Mouse (Mus musculus): ENCODE measurements around the gene Atg9b. TPM values are rescaled to one million over a fixed set of nuclear protein-coding genes. Genes with fewer than 3 reads are reported as not detected.

The Atg9b gene
- polyA plus RNA-seq, 1 experiment from 2014 or later, result 0.48 TPM

Other genes starting within 250 kb of the Atg9b start
- 13.8 and 15.1 TPM in 2 replicates for gene Nupl2, start 227.2 kb downstream of the Atg9b start, polyA plus RNA-seq (2014; fragmentation: Nextera tagmentation; extraction: Ambion mirVana)
- gene Kcnh2, start 40.5 kb downstream of the Atg9b start, polyA plus RNA-seq (2014; fragmentation: Nextera tagmentation; extraction: Ambion mirVana), result 4.7 and 5.2 TPM in 2 replicates
- gene Nos3, start 27.3 kb downstream of the Atg9b start, polyA plus RNA-seq (2014; fragmentation: Nextera tagmentation; extraction: Ambion mirVana), result 4.6 and 7.6 TPM in 2 replicates
- 37.1 and 43.1 TPM in 2 replicates for gene Abcb8, start 1.5 kb upstream of the Atg9b start, polyA plus RNA-seq (2014; fragmentation: Nextera tagmentation; extraction: Ambion mirVana)
- gene Asic3, start 21.2 kb upstream of the Atg9b start, polyA plus RNA-seq (2014; fragmentation: Nextera tagmentation; extraction: Ambion mirVana), result not detected in 2 replicates
- gene Cdk5, start 31.4 kb upstream of the Atg9b start, polyA plus RNA-seq (2014; fragmentation: Nextera tagmentation; extraction: Ambion mirVana), result 106 and 113 TPM in 2 replicates
- gene Slc4a2, start 31.7 kb upstream of the Atg9b start, polyA plus RNA-seq (2014; fragmentation: Nextera tagmentation; extraction: Ambion mirVana), result 11.5 and 14.6 TPM in 2 replicates
- 89.3 and 94.3 TPM in 2 replicates for gene Fastk, start 53.1 kb upstream of the Atg9b start, polyA plus RNA-seq (2014; fragmentation: Nextera tagmentation; extraction: Ambion mirVana)
- gene Tmub1, start 55.7 kb upstream of the Atg9b start, polyA plus RNA-seq (2014; fragmentation: Nextera tagmentation; extraction: Ambion mirVana), result 45.5 and 47.5 TPM in 2 replicates
- gene Agap3, start 60.0 kb upstream of the Atg9b start, polyA plus RNA-seq (2014; fragmentation: Nextera tagmentation; extraction: Ambion mirVana), result 47.5 and 49.5 TPM in 2 replicates
- gene Gbx1, start 135.1 kb upstream of the Atg9b start, polyA plus RNA-seq (2014; fragmentation: Nextera tagmentation; extraction: Ambion mirVana), result 0.49 and 0.51 TPM in 2 replicates
- gene Asb10, start 148.8 kb upstream of the Atg9b start, polyA plus RNA-seq (2014; fragmentation: Nextera tagmentation; extraction: Ambion mirVana), result 0.09 and 0.17 TPM in 2 replicates
- gene 4931409K22Rik, start 164.7 kb upstream of the Atg9b start, polyA plus RNA-seq (2014; fragmentation: Nextera tagmentation; extraction: Ambion mirVana), result 0.06 and 0.09 TPM in 2 replicates
- 111 and 112 TPM in 2 replicates for gene Abcf2, start 185.3 kb upstream of the Atg9b start, polyA plus RNA-seq (2014; fragmentation: Nextera tagmentation; extraction: Ambion mirVana)
- 10.6 and 13.8 TPM in 2 replicates for gene Chpf2, start 194.6 kb upstream of the Atg9b start, polyA plus RNA-seq (2014; fragmentation: Nextera tagmentation; extraction: Ambion mirVana)
- 170 and 177 TPM in 2 replicates for gene Smarcd3, start 232.3 kb upstream of the Atg9b start, polyA plus RNA-seq (2014; fragmentation: Nextera tagmentation; extraction: Ambion mirVana)